Mouse (Mus musculus) hindbrain, embryonic 10.5 days (tissue): ENCODE data around the gene Fbf1. TPM values are rescaled to one million over a fixed set of nuclear protein-coding genes. Genes with fewer than 3 reads are reported as not detected.
"Not testable (repeated sequence)": the region's sequence is repeated elsewhere in the genome, so short reads cannot be mapped to it uniquely, and the experiment has no call there.

Source experiments
- DNase-seq: peaks from one replicate; pipeline ENCODE4 v3.0.0-alpha.2; 2017; ENCODE audit warnings: low spot score
- H3K27ac ChIP-seq: fragments of 300-500 bp; sonication (generic); 2 replicates; pipeline ENCODE4 v1.5.1; 2016; ENCODE audit warnings: mild to moderate bottlenecking, moderate library complexity
- H3K27me3 ChIP-seq: fragments of 300-500 bp; sonication (generic); 2 replicates; pipeline ENCODE4 v1.6.1; 2016; ENCODE audit warnings: mild to moderate bottlenecking; ENCODE audit not compliant: poor library complexity, insufficient read depth, severe bottlenecking
- H3K36me3 ChIP-seq: fragments of 300-500 bp; sonication (generic); 2 replicates; pipeline ENCODE4 v1.6.1; 2016; ENCODE audit warnings: mild to moderate bottlenecking, moderate library complexity
- H3K4me1 ChIP-seq: fragments of 300-500 bp; sonication (generic); replicated peaks from 2 replicates; pipeline ENCODE4 v1.6.1; 2016; ENCODE audit warnings: mild to moderate bottlenecking
- H3K4me3 ChIP-seq: fragments of 300-500 bp; sonication (generic); 2 replicates; pipeline ENCODE4 v1.5.1; 2016; ENCODE audit warnings: mild to moderate bottlenecking, moderate library complexity
- H3K9me3 ChIP-seq: fragments of 300-500 bp; sonication (generic); 2 replicates; pipeline ENCODE4 v1.6.1; 2016; ENCODE audit warnings: mild to moderate bottlenecking, moderate library complexity
- WGBS: fragments of 180-500 bp; shearing (Covaris S2); methylation state at CpG from one replicate; pipeline ENCODE4 v1.1.7; 2016; 5-methylcytosine and 5-hydroxymethylcytosine counted together
- polyA plus RNA-seq: library from polyadenylated mRNA; unstranded; fragments of >200 nt; fragmentation: Nextera tagmentation; extraction: Ambion mirVana; gene quantifications from 2 replicates; pipeline ENCODE4 v1.2.1, GENCODE M21; 2016

The Fbf1 gene
- polyA plus RNA-seq, 1 experiment from 2014 or later: 62.8 TPM

DNA sequence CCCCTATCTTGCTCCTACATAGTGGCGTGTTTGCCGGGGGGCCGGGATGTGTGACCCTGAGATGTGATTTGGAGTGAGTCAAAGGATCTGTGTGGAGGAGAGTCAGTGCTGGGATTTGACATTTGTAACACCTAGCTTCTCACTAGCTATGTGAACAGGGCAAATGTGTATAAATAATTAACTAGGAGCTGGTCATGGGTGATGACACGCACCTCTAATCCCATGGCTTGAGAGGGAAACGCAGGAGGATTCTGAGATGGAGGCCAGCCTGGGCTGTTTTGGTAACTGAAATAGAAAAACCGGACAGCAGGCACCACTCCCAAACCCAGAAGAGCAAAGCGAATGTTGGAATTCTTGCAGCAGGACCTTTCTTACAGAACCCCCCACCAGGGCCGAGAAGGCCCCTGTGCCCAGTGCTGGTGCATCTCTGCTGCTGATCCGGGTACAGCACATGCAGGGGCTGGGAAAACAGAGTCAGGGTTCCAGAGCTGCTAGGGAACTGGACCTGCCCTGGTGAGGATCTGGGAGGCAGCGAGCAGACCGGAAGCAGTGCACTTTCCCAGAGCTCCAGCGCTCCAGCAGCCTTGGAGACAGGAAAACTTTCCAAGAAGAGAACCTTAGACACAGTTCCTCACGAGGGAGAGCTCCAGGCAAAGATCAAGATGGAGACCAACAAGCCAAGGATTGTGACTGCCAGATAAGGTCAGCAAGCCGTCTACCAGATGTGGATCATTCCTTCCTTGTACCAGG, 69.1 kb downstream of the Fbf1 start:
- 79% methylated on average over 14 of the region's 14 CpGs for WGBS
- H3K4me1 ChIP-seq: peaks cover 33% of the 10 kb centered on the region
- H3K27ac ChIP-seq: no peak overlapping the region
- no peak for DNase-seq
- H3K27me3 ChIP-seq: 0 out of 2 replicates have a peak, but pooled peaks cover 6% of the 10 kb centered on the region
- no peaks in the 10 kb centered on the region for H3K36me3 ChIP-seq
- no peak overlapping the region for H3K4me3 ChIP-seq
- peaks cover 4% of the 10 kb centered on the region for H3K9me3 ChIP-seq

DNA sequence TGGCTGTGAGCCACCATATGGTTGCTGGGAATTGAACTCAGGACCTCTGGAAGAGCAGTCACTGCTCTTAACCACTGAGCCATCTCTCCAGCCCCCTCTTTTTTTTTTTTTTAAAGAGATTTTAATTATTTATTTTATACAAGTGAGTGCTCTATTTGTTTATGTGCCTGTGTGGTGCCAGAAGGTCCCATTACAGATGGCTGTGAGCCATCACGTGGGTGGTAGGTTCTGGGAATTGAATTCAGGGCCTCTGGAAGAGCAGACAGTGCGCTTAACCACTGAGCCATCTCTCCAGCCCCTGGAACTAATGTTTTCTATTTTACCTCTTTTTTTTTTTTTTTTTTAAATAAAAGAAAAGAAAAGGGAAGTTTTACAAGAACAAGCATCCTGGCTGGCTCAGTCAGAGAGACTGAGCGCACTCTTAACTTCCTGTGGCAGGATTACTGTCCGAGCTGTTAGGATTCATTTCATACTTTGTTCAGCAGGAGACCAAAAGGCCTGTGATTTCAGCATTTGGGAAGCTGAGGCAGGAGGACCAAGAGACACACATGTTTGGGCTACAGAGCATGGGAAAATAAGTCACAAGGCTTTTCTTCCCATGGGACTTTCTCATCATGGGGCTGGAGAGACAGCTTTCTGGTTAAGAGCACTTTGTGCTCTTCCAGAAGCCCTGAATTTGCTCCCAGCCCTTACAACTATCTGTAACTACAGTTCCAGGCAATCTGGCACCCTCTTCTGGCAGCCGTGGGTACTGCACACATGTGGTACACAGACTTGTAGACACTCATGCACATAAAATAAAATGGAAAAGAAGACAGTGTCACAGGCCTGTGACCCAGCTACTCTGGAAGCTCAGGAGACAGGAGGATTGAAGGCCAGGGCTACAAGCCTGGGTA, 71.5 kb downstream of the Fbf1 start:
- Histone ChIP-seq H3K36me3 (no peaks in the 10 kb centered on the region), H3K9me3 (peaks cover 4% of the 10 kb centered on the region), H3K4me1 (peaks cover 15% of the 10 kb centered on the region), H3K27ac (no peak overlapping the region), H3K4me3 (no peak overlapping the region), H3K27me3 (0 out of 2 replicates have a peak, but pooled peaks cover 4% of the 10 kb centered on the region)
- DNase-seq: no peak
- 92% methylated on average over 5 of the region's 5 CpGs for WGBS

DNA sequence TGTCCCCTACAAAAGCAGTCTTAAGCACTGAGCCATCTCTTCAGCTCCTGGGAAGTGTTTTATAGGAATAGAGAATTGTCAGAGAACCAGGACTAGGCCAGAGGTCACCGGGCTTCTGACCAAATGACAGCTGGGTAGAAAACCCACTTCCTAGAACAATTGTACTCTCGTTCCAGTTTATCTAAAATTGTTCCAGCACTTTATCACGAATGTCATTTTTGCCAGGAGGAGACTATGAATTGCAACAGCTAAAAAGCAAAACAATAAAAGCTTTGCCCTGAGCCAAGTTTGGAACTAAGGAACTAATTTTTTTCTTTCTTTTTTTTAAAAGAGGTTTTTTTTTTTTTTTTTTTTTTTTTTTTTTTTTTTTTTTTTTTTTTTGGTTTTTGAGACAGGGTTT, 72.4 kb downstream of the Fbf1 start:
- WGBS: 75% methylated on average over 3 of the region's 3 CpGs
- DNase-seq: no peak
- H3K4me3 ChIP-seq: no peak overlapping the region

DNA sequence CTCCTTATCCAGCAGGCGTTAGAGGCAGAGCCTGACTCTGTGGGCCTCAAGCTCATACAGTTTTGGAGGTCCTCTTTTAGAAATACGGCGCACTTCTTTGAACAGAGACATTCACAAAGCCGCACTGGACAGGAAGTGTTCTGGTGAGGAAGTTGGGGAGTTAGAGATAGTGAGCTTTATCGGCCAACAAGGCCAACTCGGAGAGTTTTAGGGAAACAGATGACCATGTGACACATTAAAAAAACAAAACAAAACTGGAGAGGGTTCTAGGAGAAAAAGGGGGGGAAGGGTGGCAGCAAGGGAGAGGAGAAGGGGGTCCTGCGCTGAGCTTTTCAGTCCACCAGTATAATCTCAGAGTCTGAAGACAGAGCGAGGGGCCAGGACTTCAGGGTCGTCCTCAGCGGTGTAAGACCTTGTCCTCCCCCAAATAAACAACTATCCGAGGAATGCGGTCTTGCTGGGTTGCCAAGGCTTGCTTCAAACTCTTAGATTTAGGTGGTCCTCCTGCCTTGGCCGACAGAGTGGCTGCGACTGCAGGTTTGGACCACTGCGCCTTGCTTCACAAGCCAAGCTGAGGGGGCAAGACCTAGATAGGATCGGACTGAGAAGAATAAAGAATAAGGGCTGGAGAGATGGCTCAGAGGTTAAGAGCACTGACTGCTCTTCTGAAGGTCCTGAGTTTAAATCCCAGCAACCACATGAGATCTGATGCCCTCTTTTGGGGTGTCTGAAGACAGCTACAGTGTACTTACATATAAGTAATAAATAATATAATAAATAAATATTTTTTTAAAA, 74.0 kb downstream of the Fbf1 start:
- no peak overlapping the region for H3K27ac ChIP-seq
- DNase-seq: no peak
- 0 out of 2 replicates have a peak, but pooled peaks cover 6% of the 10 kb centered on the region for H3K4me1 ChIP-seq
- H3K9me3 ChIP-seq: peaks cover 4% of the 10 kb centered on the region
- H3K4me3 ChIP-seq: no peak overlapping the region
- 62% methylated on average over 16 of the region's 16 CpGs for WGBS
- H3K36me3 ChIP-seq: no peaks in the 10 kb centered on the region
- no peaks in the 10 kb centered on the region for H3K27me3 ChIP-seq

More for the DNA sequence above, 72.4 kb downstream of the Fbf1 start:
- no peak overlapping the region for H3K27ac ChIP-seq
- peaks cover 11% of the 10 kb centered on the region; the same call in 1 of the 2 replicates for H3K4me1 ChIP-seq
- peaks cover 4% of the 10 kb centered on the region for H3K9me3 ChIP-seq
- H3K36me3 ChIP-seq: no peaks in the 10 kb centered on the region
- H3K27me3 ChIP-seq: 0 out of 2 replicates have a peak, but pooled peaks cover 4% of the 10 kb centered on the region

DNA sequence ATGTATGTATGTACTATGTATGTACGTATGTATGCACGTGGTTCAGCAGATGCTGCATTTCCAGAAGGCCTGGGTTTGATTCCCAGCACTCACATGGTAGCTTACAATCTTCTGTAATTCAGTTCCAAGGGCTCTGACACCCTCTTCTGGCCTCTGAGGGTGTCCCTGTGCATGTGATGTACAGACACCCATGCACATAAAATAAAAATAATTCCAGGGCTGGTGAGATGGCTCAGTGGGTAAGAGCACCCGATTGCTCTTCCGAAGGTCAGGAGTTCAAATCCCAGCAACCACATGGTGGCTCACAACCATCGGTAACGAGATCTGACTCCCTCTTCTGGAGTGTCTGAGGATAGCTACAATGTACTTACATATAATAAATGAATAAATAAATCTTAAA, 75.0 kb downstream of the Fbf1 start:
- not testable (repeated sequence) for H3K27me3 ChIP-seq, H3K36me3 ChIP-seq
- 90% methylated on average over 6 of the region's 6 CpGs for WGBS

More for the DNA sequence above, 75.0 kb downstream of the Fbf1 start:
- H3K4me3 ChIP-seq, DNase-seq, H3K9me3 ChIP-seq, H3K4me1 ChIP-seq, H3K27ac ChIP-seq: not testable (repeated sequence)

Other genes starting within 250 kb of the Fbf1 start
- 44.7 and 52.5 TPM in 2 replicates for gene Sap30bp, start 234.9 kb downstream of the Fbf1 start, polyA plus RNA-seq
- 27.3 and 28.8 TPM in 2 replicates for gene Recql5, start 234.7 kb downstream of the Fbf1 start, polyA plus RNA-seq
- 0.92 and 0.94 TPM in 2 replicates for gene Itgb4, start 193.5 kb downstream of the Fbf1 start, polyA plus RNA-seq
- 184 and 204 TPM in 2 replicates for gene Galk1, start 155.4 kb downstream of the Fbf1 start, polyA plus RNA-seq
- 1,623 and 1,834 TPM in 2 replicates for gene H3f3b, start 140.2 kb downstream of the Fbf1 start, polyA plus RNA-seq
- gene Unk, start 137.8 kb downstream of the Fbf1 start, polyA plus RNA-seq: 47.7 and 51.3 TPM in 2 replicates
- gene Unc13d, start 90.2 kb downstream of the Fbf1 start, polyA plus RNA-seq: 3.1 and 4.5 TPM in 2 replicates
- gene Wbp2, start 81.2 kb downstream of the Fbf1 start, polyA plus RNA-seq: 98.1 and 128 TPM in 2 replicates
- gene Trim47, start 41.0 kb downstream of the Fbf1 start, polyA plus RNA-seq: 3.1 and 4.3 TPM in 2 replicates
- 1.8 and 2.0 TPM in 2 replicates for gene Trim65, start 37.0 kb downstream of the Fbf1 start, polyA plus RNA-seq
- gene Mrpl38, start 29.3 kb downstream of the Fbf1 start, polyA plus RNA-seq: 108 and 114 TPM in 2 replicates
- 68.5 and 78.9 TPM in 2 replicates for gene Ten1, start 30.7 kb upstream of the Fbf1 start, polyA plus RNA-seq
- gene Acox1, start 30.9 kb upstream of the Fbf1 start, polyA plus RNA-seq: 21.8 TPM in 2 replicates
- 0.35 and 0.76 TPM in 2 replicates for gene Evpl, start 69.9 kb upstream of the Fbf1 start, polyA plus RNA-seq
- 96.2 and 100 TPM in 2 replicates for gene Srp68, start 106.1 kb upstream of the Fbf1 start, polyA plus RNA-seq
- 0.11 and 0.33 TPM in 2 replicates for gene Galr2, start 112.8 kb upstream of the Fbf1 start, polyA plus RNA-seq
- 52.2 and 79.2 TPM in 2 replicates for gene Exoc7, start 139.1 kb upstream of the Fbf1 start, polyA plus RNA-seq
- gene Foxj1, start 167.2 kb upstream of the Fbf1 start, polyA plus RNA-seq: 15.1 and 29.1 TPM in 2 replicates
- gene Rnf157, start 244.9 kb upstream of the Fbf1 start, polyA plus RNA-seq: 9.5 and 16.9 TPM in 2 replicates